Mouse (Mus musculus) cerebellum, adult 2 months (tissue): Measurements from ENCODE around the gene Hoxb9. TPM values are rescaled to one million over a fixed set of nuclear protein-coding genes. Genes with fewer than 3 reads are reported as not detected.

Source experiments
- DNase-seq, 2 experiments: peaks; one replicate each; pipeline ENCODE4 v3.0.0; 2021
- H3K27ac ChIP-seq: fragments of 200-500 bp; 2 replicates; pipeline ENCODE4 v1.5.1; 2012; ENCODE audit warnings: low read length, control low read depth, inconsistent platforms; ENCODE audit not compliant: insufficient read depth
- H3K27me3 ChIP-seq: fragments of 200-500 bp; 2 replicates; pipeline ENCODE4 v1.6.1; 2012; ENCODE audit warnings: inconsistent platforms, mild to moderate bottlenecking, low read length, moderate library complexity; ENCODE audit not compliant: control insufficient read depth, insufficient read depth
- H3K4me1 ChIP-seq: fragments of 200-500 bp; 2 replicates; pipeline ENCODE4 v1.6.1; 2011; ENCODE audit warnings: low read length; ENCODE audit not compliant: control insufficient read depth, insufficient read depth
- H3K4me3 ChIP-seq: fragments of 200-500 bp; replicated peaks from 2 replicates; pipeline ENCODE3; 2011; ENCODE audit warnings: mild to moderate bottlenecking, low read depth, low read length, control low read depth; ENCODE audit not compliant: insufficient read depth
- CTCF ChIP-seq: fragments of 200-500 bp; IDR thresholded peaks from 2 replicates; pipeline ENCODE4 v1.5.1; 2011; ENCODE audit warnings: low read depth, mild to moderate bottlenecking, control low read depth, low read length, moderate library complexity, borderline replicate concordance; ENCODE audit not compliant: insufficient read depth
- POLR2A ChIP-seq: fragments of 200-500 bp; IDR thresholded peaks from 2 replicates; pipeline ENCODE4 v1.6.1; 2011; ENCODE audit warnings: low read length, control low read depth, borderline replicate concordance; ENCODE audit not compliant: insufficient read depth
- WGBS: fragments of 180-500 bp; shearing (Covaris S2); methylation state at CpG from one replicate; pipeline ENCODE4 v1.1.7; 2018; 5-methylcytosine and 5-hydroxymethylcytosine counted together
- polyA plus RNA-seq: library from polyadenylated mRNA; depleted of rRNA; stranded (reverse); fragments of >200 nt; gene quantifications from 2 replicates; pipeline ENCODE4 v1.2.3, GENCODE M21; 2012

Gene Hoxb9
- polyA plus RNA-seq, 1 experiment = not detected

DNA sequence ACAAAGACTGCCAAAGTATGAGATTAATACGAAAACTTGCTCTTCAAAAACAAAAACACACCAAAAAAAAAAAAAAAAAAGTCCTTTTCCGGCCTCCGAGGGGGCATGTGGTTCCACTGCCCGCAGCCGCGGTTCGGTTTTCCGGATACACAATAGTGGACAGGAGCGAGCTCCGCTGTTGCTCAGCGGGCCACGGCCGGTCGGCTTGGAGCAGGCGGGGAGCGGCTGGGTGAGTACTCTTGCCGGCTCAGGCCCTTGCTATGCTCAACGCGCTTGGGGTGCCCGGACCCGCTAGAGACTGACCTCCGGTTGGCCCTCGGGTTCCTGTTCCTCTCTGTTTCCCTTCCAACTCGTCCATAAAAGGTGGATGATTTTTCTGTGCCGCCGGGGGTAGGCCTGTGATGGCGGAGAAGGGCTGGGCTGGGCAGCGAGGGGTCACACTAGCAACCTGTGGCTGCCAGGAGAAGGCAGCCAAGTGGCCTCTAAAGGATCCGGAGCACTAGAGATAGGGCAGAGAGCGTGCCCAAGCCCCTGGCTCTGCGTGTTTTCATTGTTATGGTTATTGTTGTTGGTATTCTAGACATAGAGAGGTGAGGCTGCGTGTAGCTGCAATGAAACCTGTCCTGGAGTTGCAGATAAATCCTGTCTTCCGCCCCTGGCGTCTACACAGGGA is 43.5 kb downstream of the Hoxb9 start:
- H3K27ac ChIP-seq = no peak overlapping the region
- WGBS = 2% methylated on average over 34 of the region's 34 CpGs
- no peak overlapping the region for H3K4me3 ChIP-seq
- TF ChIP-seq CTCF = no peak
- no peak for TF ChIP-seq POLR2A
- H3K27me3 ChIP-seq = peaks cover 11% of the 10 kb centered on the region; the same call in 1 of the 2 replicates
- no peak for DNase-seq
- no peaks in the 10 kb centered on the region for H3K4me1 ChIP-seq

DNA sequence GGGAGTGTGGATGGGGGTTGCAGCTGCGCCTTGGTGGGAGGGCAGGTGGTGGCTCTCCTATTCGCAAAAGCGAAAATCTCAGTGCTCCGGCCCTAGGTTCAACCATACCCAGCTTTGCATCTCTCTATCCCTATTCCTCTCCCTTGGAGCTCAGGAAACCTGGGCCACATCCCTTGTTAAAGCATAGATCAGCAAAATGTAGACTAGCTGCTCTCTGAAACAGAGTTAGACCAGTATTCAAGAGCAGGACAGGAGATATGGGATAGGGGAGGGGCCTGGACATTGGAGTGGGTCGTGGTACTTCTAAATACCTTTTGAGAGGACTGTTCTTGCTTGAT is 44.1 kb downstream of the Hoxb9 start:
- Histone ChIP-seq H3K27ac (no peak overlapping the region), H3K4me3 (no peak overlapping the region), H3K27me3 (peaks cover 13% of the 10 kb centered on the region; the same call in 1 of the 2 replicates), H3K4me1 (no peaks in the 10 kb centered on the region)
- DNase-seq = no peak
- TF ChIP-seq POLR2A = no peak
- TF ChIP-seq CTCF = no peak
- 4% methylated on average over 5 of the region's 5 CpGs for WGBS

DNA sequence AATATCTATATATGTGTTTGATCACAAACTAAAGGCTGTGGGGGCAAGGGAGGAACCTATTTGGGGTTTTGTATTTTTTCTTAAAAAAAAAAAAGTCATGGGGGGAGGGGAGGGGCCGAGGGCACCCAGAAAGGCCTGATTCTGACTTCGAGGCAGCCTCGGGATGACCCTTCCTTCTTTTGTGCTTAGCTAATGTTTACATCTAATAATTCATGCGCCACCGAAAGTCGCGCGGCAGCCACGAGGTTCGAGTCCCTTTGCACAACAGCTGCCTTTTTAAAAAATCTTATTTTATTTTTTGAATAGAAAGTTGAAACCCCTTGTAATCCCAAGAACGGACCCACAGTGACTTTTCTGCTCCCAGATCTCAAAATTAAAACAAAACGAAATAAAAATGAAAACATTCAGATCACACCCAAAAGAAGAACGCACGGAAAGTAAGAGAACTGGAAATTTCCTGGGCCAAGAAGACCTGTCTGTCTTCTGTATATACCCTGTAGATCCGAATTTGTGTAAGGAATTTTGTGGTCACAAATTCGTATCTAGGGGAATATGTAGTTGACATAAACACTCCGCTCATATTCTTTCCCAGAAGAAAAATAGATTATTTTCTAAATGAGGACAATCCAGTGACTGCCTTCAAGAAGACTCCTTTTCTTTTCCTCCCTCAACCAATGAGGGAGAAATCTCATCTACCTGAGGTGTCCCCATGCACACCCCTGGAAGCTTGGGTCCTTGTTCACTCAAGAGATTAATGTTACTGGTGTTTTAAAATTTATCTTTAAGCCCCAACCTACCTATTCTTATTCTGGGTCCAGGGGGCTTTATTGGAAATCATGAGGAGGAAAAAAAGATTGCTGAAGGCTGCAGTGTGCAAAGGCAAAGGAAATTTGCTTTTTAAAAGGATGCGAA is 45.7 kb downstream of the Hoxb9 start:
- 6% methylated on average over 18 of the region's 18 CpGs for WGBS
- no peak for DNase-seq
- peaks cover 15% of the 10 kb centered on the region; the same call in 1 of the 2 replicates for H3K27me3 ChIP-seq
- H3K27ac ChIP-seq = no peak overlapping the region
- no peak for TF ChIP-seq CTCF
- TF ChIP-seq POLR2A = no peak
- no peak overlapping the region for H3K4me3 ChIP-seq
- no peaks in the 10 kb centered on the region for H3K4me1 ChIP-seq

DNA sequence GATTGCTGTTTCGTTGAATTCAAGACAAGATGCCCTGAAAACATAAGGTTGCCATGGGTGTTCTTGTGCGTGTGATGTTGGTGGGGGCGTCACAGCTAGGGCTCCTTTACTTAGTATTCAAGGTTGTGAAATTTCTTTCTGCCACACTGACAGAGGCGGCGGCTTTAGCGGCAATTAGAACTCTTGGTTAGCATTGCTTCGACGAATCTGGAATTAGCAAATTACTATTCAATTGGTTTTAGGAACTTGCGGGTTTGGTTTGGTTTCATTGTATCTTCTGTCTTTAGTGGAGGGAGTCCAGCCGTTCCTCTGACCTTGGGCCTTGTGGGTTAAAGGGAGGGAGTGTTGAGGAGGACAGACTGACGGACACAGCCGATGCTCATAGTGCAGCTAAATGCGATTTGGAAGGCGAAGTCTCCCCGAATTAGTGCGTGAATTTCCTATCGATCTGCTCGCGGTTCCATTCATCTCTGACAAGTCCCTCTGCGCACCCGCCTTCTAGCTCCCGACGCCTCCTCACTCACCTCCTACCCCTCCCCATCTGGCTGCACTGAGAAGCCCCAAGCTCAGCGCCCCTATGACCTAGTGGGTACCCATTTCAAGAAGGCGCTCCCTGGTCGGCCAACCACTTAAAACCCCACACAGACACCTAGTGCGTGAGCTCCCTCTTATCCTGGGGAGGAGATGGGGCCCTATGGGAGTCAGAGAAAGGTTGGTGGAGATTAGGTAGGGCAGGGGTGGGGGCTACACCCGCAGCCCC is 46.5 kb downstream of the Hoxb9 start, which contains the start of gene Hoxb4:
Gene Hoxb4, plus strand, starts transcription at position 660 of the 760 bp plus-strand sequence.
- Histone ChIP-seq H3K27ac (no peak within 1 kb of the TSS), H3K4me3 (no peak within 1 kb of the TSS), H3K4me1 (no peaks in the 10 kb centered on the region), H3K27me3 (peaks cover 13% of the 10 kb centered on the region; the same call in 1 of the 2 replicates)
- TF ChIP-seq CTCF (no peak), POLR2A (no peak)
- 3% methylated on average over 28 of the region's 28 CpGs for WGBS
- DNase-seq = no peak

DNA sequence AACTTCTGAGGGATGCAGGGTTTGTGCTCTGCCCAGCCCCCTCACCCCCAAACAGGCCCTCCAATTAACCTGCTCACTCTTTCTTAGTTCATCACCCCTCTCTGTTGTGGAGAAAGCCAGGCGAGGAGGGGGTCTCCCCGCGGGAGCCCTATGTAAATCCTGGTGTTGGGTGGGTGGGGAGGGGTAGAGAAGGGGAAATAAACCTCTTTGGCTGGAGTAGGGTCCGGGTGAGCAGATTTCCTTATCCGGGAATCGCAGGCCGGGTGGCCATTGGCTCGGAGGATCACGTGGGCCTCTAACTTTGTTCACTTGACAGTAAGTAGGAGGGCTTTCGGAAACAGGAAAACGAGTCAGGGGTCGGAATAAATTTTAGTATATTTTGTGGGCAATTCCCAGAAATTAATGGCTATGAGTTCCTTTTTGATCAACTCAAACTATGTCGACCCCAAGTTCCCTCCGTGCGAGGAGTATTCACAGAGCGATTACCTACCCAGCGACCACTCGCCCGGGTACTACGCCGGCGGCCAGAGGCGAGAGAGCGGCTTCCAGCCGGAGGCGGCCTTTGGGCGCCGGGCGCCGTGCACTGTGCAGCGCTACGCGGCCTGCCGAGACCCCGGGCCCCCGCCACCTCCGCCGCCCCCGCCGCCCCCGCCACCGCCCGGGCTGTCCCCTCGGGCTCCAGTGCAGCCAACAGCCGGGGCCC is 47.3 kb downstream of the Hoxb9 start:
- H3K4me1 ChIP-seq = no peaks in the 10 kb centered on the region
- H3K4me3 ChIP-seq = no peak overlapping the region
- TF ChIP-seq POLR2A (no peak), CTCF (no peak)
- H3K27me3 ChIP-seq = peaks cover 14% of the 10 kb centered on the region; the same call in 1 of the 2 replicates
- no peak for DNase-seq
- no peak overlapping the region for H3K27ac ChIP-seq
- WGBS = under 1% methylated on average over 45 of the region's 45 CpGs

DNA sequence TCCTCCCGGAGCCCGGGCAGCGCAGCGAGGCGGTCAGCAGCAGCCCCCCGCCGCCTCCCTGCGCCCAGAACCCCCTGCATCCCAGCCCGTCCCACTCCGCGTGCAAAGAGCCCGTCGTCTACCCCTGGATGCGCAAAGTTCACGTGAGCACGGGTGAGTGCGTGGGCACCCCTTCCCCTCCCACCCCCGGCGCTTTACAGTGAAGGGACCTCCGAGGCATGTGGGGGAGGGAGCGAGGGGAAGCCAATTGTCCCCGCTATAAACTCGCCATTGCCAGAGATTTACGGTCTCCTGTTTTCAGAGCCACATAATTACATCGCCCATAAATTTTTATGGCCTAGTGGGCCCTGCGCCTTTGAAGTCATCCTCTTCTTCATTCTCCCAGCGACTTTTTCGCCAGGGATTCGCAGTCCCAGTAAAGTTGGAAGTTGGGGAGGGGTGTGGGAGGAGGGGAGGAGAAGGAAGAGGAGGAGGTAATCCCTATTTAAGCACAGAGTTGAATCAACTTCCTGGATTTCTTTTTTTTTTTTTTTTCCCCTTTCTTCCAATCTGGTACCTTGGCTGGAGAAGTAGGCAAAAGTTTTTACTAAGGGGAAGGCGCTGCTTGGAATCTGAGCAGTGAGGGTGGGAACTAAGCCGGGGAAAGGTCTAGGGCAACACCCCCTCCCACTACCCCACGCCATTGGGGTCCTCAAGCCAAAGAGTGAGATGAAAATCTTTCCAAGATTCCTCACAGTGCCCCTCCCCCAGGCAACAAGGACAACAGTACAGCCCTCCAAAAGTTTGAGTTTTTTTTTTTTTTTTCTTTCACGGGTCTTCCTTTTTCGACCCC is 48.0 kb downstream of the Hoxb9 start:
- Histone ChIP-seq H3K27me3 (peaks cover 14% of the 10 kb centered on the region; the same call in 1 of the 2 replicates), H3K27ac (no peak overlapping the region), H3K4me3 (no peak overlapping the region), H3K4me1 (no peaks in the 10 kb centered on the region)
- 2% methylated on average over 34 of the region's 34 CpGs for WGBS
- no peak for DNase-seq
- TF ChIP-seq POLR2A (no peak), CTCF (no peak)

DNA sequence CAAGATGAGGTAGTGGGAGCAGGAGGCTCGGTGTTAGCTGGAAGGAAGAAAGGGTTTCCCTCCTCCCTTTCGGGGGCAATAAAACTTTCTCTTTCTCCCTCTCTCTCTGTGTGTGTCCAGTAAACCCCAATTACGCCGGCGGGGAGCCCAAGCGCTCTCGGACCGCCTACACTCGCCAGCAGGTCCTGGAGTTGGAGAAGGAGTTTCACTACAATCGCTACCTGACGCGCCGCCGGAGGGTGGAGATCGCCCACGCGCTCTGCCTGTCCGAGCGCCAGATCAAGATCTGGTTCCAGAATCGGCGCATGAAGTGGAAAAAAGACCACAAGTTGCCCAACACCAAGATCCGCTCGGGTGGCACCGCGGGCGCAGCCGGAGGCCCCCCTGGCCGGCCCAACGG is 48.7 kb downstream of the Hoxb9 start:
- Histone ChIP-seq H3K4me3 (no peak overlapping the region), H3K27ac (no peak overlapping the region), H3K4me1 (no peaks in the 10 kb centered on the region), H3K27me3 (peaks cover 14% of the 10 kb centered on the region; the same call in 1 of the 2 replicates)
- TF ChIP-seq CTCF (no peak), POLR2A (no peak)
- no peak for DNase-seq
- WGBS = under 1% methylated on average over 29 of the region's 29 CpGs
